Mouse (Mus musculus) bone marrow, adult 2 months (tissue): ENCODE results near the gene Gpc6. TPM values are rescaled to one million over a fixed set of nuclear protein-coding genes. Genes with fewer than 3 reads are reported as not detected.

Experiments
- H3K27ac ChIP-seq: fragments of 200-500 bp; 2 replicates; pipeline ENCODE4 v1.5.1; 2012; ENCODE audit warnings: low read depth, mild to moderate bottlenecking, control low read depth, inconsistent platforms, low read length; ENCODE audit not compliant: control insufficient read depth, poor library complexity, insufficient read depth
- H3K4me1 ChIP-seq: fragments of 200-500 bp; 2 replicates; pipeline ENCODE4 v1.6.1; 2011; ENCODE audit warnings: low read length; ENCODE audit not compliant: control insufficient read depth, insufficient read depth
- H3K4me3 ChIP-seq: fragments of 200-500 bp; replicated peaks from 2 replicates; pipeline ENCODE3; 2011; ENCODE audit warnings: mild to moderate bottlenecking, low read depth, low read length, control low read depth; ENCODE audit not compliant: control insufficient read depth
- CTCF ChIP-seq: fragments of 200-500 bp; IDR thresholded peaks from 2 replicates; pipeline ENCODE4 v1.5.1; 2011; ENCODE audit warnings: low read length, control low read depth; ENCODE audit not compliant: control insufficient read depth, insufficient read depth
- POLR2A ChIP-seq: fragments of 200-500 bp; IDR thresholded peaks from 2 replicates; pipeline ENCODE4 v1.6.1; 2011; ENCODE audit warnings: low read depth, mild to moderate bottlenecking, control low read depth, low read length, borderline replicate concordance; ENCODE audit not compliant: control insufficient read depth
- WGBS: fragments of 180-500 bp; shearing (Covaris S2); methylation state at CpG from one replicate; pipeline ENCODE4 v1.1.7; 2018; 5-methylcytosine and 5-hydroxymethylcytosine counted together
- polyA plus RNA-seq: library from polyadenylated mRNA; stranded (reverse); fragments of >200 nt; gene quantifications from 2 replicates; pipeline ENCODE4 v1.2.4, GENCODE M21; 2011; ENCODE audit warnings: low replicate concordance; ENCODE audit not compliant: missing spikeins, insufficient read depth, insufficient read length

Gpc6 gene
- polyA plus RNA-seq, 1 experiment, result 2.2 TPM

- H3K4me1 ChIP-seq, result no peaks in the 10 kb centered on the region; the same call in 1 of the 2 replicates
- WGBS, result 77% methylated on average over 10 of the region's 10 CpGs
- no peak overlapping the region for H3K4me3 ChIP-seq
- no peak overlapping the region for H3K27ac ChIP-seq
- TF ChIP-seq CTCF, result no peak
- no peak for TF ChIP-seq POLR2A
These were observed 1096.9 kb downstream of the Gpc6 start for GRCm38 (mm10) chr14:118021867-118022543.
